Mouse (Mus musculus): ENCODE results near the gene Cfap61. TPM values are rescaled to one million over a fixed set of nuclear protein-coding genes. Genes with fewer than 3 reads are reported as not detected.

The Cfap61 gene
- polyA plus RNA-seq, 1 experiment from 2014 or later: 1.6 TPM

DNA sequence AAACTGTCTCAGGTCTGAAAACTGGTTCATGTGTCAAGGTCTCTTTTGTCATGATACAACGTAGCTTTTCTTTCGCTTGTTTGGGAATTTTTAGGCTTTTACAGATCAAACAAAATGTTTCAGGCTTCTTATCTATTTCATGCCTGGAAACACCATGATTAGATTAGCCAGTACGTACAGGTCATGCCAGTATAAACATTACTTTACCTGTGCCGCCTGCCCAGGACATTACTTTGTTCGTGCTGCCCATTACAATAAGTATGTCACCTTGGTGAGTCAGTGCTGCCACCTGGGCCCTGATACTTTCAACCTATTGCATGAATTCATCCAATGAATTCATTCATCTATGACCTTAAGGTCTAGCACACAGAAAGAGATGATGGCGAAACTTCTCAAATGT lies 88.3 kb downstream of the Cfap61 start:
- no peaks in the 10 kb centered on the region for H3K36me3 ChIP-seq
- no peak overlapping the region for H3K4me3 ChIP-seq
- peaks cover 3% of the 10 kb centered on the region; the same call in 1 of the 2 replicates for H3K27me3 ChIP-seq (replicated peaks)
- ATAC-seq (ENCODE audit: extremely low read depth, insufficient number of reproducible peaks, low FRiP score, low TSS enrichment): no peak
- no peaks in the 10 kb centered on the region for H3K4me1 ChIP-seq
- no peak overlapping the region for H3K9ac ChIP-seq
- WGBS: 61% methylated on average over 6 of the region's 6 CpGs
- no peak overlapping the region for H3K27ac ChIP-seq (replicated peaks)
- no peaks in the 10 kb centered on the region for H3K9me3 ChIP-seq
- H3K4me2 ChIP-seq: no peak overlapping the region

DNA sequence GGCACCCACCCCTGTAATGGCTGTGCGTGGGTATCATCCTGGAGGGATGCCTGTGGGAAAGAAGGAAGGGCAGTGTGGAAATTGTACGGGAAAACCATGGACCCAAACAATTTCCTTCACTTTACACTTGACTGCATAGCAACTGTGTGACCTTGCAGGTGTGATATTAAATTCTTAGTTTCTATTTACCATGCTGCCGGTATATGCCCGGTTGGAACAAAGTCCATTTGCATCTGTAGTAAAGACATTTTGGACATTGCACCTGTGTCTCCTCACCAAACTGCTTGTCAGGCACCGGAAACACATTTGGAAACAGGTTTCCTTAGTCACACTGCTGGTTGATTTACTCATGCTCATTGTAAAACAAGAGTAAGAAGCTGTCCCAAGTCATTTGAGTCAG lies 109.1 kb downstream of the Cfap61 start:
- no peak for ATAC-seq (ENCODE audit: extremely low read depth, insufficient number of reproducible peaks, low FRiP score, low TSS enrichment)
- H3K9ac ChIP-seq: no peak overlapping the region
- 86% methylated on average over 5 of the region's 5 CpGs for WGBS
- H3K27me3 ChIP-seq (replicated peaks): no peaks in the 10 kb centered on the region; the same call in 1 of the 2 replicates
- peaks cover 11% of the 10 kb centered on the region for H3K4me1 ChIP-seq
- no peaks in the 10 kb centered on the region for H3K9me3 ChIP-seq
- H3K4me3 ChIP-seq: no peak overlapping the region
- no peak overlapping the region for H3K27ac ChIP-seq (replicated peaks)
- no peak overlapping the region for H3K4me2 ChIP-seq
- no peaks in the 10 kb centered on the region for H3K36me3 ChIP-seq

DNA sequence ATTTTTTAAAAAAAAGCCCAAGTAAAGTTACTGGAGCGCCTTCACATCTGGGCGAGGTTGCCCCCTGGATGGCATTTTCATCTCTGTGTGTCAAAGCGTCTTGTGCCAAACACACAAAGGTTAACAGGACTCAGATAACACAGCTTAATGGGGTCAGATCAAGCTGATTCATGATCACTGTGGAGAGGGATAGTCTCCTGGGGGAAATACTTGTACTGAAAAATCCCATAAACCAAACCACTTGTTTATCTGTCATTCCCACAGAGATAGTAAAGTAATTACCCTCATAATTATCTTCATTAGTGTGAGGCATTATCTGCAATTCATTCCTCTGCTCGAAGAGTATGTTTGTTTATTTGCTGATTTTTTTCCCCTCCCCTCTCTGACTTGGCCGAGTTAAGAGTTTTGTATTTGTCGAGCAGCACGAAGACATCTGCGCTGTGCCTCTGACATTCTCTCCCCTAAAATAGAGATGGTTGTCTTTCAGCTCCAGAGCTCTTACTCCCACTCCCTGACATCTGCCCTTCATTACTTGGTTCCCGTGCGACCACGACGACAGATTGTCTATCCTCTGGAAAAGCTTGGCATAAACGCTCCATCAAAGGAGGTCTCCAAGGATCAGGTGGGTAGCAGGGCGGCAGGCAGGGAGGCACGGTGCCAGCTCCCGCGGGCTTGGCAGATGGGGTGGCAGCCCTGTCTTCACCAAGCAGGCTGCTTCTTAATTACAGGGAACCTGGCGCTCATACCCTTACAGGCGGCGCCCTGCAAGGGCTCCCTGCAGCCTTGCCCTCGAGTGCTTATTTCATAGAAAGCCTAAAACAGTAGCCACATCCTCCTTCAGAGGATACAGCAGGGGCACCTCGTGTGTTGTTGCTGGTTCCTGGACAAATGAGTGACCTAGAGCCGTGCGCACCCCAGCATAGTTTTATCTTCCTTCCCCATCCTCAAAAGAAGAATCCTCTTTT lies 110.6 kb downstream of the Cfap61 start:
- H3K9me3 ChIP-seq: no peaks in the 10 kb centered on the region
- 38% methylated on average over 24 of the region's 24 CpGs for WGBS
- H3K36me3 ChIP-seq: no peaks in the 10 kb centered on the region
- no peak for ATAC-seq (ENCODE audit: extremely low read depth, insufficient number of reproducible peaks, low FRiP score, low TSS enrichment)
- H3K27me3 ChIP-seq (replicated peaks): no peaks in the 10 kb centered on the region; the same call in 1 of the 2 replicates
- H3K9ac ChIP-seq: no peak overlapping the region
- H3K27ac ChIP-seq (replicated peaks): no peak overlapping the region
- peaks cover 23% of the 10 kb centered on the region for H3K4me1 ChIP-seq
- no peak overlapping the region for H3K4me3 ChIP-seq
- H3K4me2 ChIP-seq: peak overlapping the region; percentile 45

DNA sequence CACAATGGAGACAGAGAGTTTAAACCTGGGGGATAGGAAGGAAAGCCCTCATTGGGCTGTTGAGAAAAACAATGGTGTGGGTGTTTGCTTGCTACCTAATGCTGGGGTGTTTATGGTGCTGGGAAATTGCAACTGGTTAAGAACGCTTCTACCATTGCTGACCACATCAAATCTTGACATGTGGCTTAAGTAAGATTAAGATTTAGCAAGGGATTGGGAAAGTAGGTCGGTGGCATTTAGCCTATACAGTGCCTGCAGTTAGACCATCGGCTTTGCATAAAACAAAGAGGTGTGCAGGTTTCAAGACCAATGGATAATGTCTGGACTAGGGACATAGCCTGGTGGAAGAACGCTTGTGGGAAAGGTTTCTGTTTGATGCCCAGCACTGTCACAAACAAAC lies 113.1 kb downstream of the Cfap61 start:
- Histone ChIP-seq H3K27ac (replicated peaks) (no peak overlapping the region), H3K4me3 (no peak overlapping the region), H3K27me3 (replicated peaks) (no peaks in the 10 kb centered on the region; the same call in 1 of the 2 replicates), H3K4me2 (no peak overlapping the region), H3K9me3 (no peaks in the 10 kb centered on the region), H3K4me1 (peaks cover 25% of the 10 kb centered on the region), H3K36me3 (no peaks in the 10 kb centered on the region), H3K9ac (no peak overlapping the region)
- no peak for ATAC-seq (ENCODE audit: extremely low read depth, insufficient number of reproducible peaks, low FRiP score, low TSS enrichment)
- WGBS: 85% methylated on average over 4 of the region's 4 CpGs

DNA sequence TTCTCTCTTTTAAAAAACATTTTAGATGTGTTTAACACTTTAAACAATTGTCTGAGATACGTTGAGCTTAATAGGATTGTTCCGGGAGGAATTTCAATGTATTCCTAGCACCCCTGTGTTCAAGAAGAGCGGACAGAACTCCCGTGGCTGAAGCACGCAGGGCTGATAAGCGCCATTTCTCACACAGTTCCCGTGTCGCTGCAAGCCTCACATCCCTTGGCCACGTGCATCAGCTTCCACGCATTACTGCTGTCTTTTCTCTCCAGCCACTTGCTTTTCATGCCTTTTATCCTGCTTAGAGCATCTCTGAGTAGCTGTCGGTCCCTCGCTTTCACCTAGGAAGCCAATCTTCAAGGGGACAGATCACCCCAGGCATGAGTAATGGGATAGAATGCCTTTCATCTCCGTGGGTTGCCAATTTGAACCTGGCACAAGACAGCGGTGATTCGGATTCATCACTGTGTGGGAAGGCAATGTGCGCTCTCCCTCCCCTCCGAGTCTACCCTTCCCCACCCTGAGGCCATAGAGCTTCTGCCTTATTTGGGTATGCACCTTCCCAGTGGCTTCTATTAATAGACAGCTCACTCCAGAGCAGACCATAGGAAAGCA lies 113.7 kb downstream of the Cfap61 start:
- Histone ChIP-seq H3K9me3 (no peaks in the 10 kb centered on the region), H3K4me3 (no peak overlapping the region), H3K9ac (no peak overlapping the region), H3K4me2 (no peak overlapping the region), H3K4me1 (peaks cover 25% of the 10 kb centered on the region), H3K27me3 (replicated peaks) (no peaks in the 10 kb centered on the region; the same call in 1 of the 2 replicates), H3K27ac (replicated peaks) (no peak overlapping the region), H3K36me3 (no peaks in the 10 kb centered on the region)
- ATAC-seq (ENCODE audit: extremely low read depth, insufficient number of reproducible peaks, low FRiP score, low TSS enrichment): no peak
- 50% methylated on average over 17 of the region's 17 CpGs for WGBS

DNA sequence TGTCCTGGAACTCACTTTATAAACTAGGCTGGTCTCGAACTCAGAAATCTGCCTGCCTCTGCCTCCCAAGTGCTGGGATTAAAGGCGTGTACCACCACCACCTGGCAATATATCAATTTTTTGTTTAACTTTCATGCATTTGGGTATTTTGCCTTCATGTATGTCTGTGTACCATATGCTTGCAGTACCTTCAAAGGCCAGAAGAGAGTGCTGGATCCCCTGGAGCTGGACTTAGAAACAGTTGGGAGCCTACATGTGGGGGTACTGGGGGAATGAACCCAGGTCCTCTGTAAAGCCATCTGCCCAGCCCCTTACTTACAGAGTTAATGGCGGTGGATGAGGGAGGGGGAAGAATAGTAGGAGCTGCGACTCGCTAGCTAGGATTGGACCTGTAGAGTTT lies 114.8 kb downstream of the Cfap61 start:
- Histone ChIP-seq H3K4me3 (no peak overlapping the region), H3K9ac (no peak overlapping the region), H3K4me1 (peaks cover 25% of the 10 kb centered on the region), H3K9me3 (no peaks in the 10 kb centered on the region), H3K4me2 (no peak overlapping the region), H3K27me3 (replicated peaks) (no peaks in the 10 kb centered on the region; the same call in 1 of the 2 replicates), H3K27ac (replicated peaks) (no peak overlapping the region), H3K36me3 (no peaks in the 10 kb centered on the region)
- WGBS: 75% methylated on average over 5 of the region's 5 CpGs
- ATAC-seq (ENCODE audit: extremely low read depth, insufficient number of reproducible peaks, low FRiP score, low TSS enrichment): no peak

DNA sequence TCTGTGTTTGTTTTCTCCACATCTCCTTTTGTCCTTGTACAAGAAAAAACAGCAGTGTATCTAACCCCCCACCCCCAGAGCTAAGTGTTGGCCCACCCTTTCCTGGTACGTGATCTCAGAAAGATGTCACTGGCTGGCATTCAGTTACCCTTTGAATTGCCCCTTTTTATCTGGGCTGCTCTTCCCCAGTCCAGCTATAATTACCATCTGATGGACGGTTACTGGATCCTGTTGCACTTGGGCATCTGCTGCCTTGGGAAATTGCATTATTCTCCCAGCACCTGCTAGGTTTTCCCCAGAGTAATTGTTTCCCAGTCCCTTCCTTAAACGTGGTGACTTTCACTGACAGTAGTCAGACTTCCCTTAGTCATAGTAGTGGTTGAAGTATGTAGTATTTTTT lies 115.5 kb downstream of the Cfap61 start:
- WGBS: 32% methylated on average over 3 of the region's 3 CpGs
- Histone ChIP-seq H3K4me3 (no peak overlapping the region), H3K27ac (replicated peaks) (no peak overlapping the region), H3K4me1 (peaks cover 24% of the 10 kb centered on the region), H3K9ac (no peak overlapping the region), H3K27me3 (replicated peaks) (no peaks in the 10 kb centered on the region; the same call in 1 of the 2 replicates), H3K36me3 (no peaks in the 10 kb centered on the region), H3K4me2 (no peak overlapping the region), H3K9me3 (no peaks in the 10 kb centered on the region)
- no peak for ATAC-seq (ENCODE audit: extremely low read depth, insufficient number of reproducible peaks, low FRiP score, low TSS enrichment)

DNA sequence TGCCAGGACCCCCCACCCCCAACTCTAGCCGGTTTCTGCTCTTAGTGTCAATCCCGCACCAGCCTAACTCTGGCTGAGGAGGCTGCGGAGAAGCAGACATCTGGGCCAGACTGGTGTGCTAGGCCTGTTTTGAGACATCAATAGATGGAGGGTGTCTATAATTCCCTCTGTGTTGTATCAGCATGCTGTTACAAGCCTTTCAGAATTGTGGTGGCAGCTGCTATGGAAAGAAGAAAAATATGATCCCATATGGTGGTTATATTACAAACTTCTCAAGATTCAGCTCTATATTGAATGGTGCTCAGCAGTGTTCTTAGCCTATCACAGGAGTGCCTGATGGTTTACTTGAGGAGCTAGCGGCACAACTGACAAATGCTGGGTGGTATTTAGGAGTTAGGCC lies 116.8 kb downstream of the Cfap61 start:
- peaks cover 19% of the 10 kb centered on the region for H3K4me1 ChIP-seq
- H3K27me3 ChIP-seq (replicated peaks): no peaks in the 10 kb centered on the region
- ATAC-seq (ENCODE audit: extremely low read depth, insufficient number of reproducible peaks, low FRiP score, low TSS enrichment): no peak
- H3K9ac ChIP-seq: no peak overlapping the region
- 86% methylated on average over 4 of the region's 4 CpGs for WGBS
- H3K27ac ChIP-seq (replicated peaks): no peak overlapping the region
- no peak overlapping the region for H3K4me3 ChIP-seq
- H3K36me3 ChIP-seq: no peaks in the 10 kb centered on the region
- H3K4me2 ChIP-seq: no peak overlapping the region
- no peaks in the 10 kb centered on the region for H3K9me3 ChIP-seq

DNA sequence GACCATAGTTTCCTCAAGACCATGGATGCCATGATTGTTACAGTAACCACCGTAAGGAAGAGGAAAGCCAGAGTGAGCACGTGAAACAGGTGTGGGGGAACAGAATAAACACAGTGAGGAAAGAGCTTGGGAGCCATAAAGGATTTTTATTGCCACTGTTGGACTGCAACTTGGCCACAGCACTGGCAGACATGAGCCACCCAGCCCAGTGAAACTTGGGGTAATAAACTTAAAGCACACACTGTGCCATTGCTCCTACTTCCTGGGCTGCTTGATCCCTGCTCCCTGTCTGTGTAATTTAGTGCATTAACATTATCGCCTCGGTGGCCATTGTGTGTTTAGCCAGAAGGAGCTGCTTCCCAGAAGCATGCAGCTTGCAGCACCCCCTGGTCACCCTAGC lies 122.5 kb downstream of the Cfap61 start:
- H3K36me3 ChIP-seq: no peaks in the 10 kb centered on the region
- no peaks in the 10 kb centered on the region for H3K27me3 ChIP-seq (replicated peaks)
- H3K9ac ChIP-seq: no peak overlapping the region
- no peak overlapping the region for H3K27ac ChIP-seq (replicated peaks)
- H3K4me1 ChIP-seq: no peaks in the 10 kb centered on the region
- H3K4me3 ChIP-seq: no peak overlapping the region
- no peak for ATAC-seq (ENCODE audit: extremely low read depth, insufficient number of reproducible peaks, low FRiP score, low TSS enrichment)
- WGBS: 80% methylated on average over 4 of the region's 4 CpGs
- no peak overlapping the region for H3K4me2 ChIP-seq
- no peaks in the 10 kb centered on the region for H3K9me3 ChIP-seq

DNA sequence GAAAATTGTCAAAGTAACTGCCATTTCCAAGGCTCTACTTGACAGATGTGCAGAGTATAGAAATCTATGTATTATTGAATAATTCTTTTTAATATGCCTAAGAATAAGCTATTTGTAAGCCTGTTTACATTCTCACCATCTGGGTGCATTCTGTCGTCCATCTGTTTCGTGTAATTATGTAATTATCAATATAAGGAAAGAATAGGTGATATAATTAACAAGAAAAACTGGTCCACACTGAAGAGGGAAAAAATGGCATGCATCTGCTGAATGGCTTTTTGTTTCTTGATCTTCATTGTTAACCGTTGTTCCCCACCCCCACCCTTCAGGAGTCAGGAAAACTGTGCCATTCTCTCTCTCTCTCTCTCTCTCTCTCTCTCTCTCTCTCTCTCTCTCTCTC lies 124.2 kb downstream of the Cfap61 start:
- Histone ChIP-seq H3K27ac (replicated peaks) (no peak overlapping the region), H3K27me3 (replicated peaks) (no peaks in the 10 kb centered on the region), H3K4me2 (no peak overlapping the region), H3K36me3 (no peaks in the 10 kb centered on the region), H3K4me3 (no peak overlapping the region), H3K4me1 (peaks cover 8% of the 10 kb centered on the region; the same call in 1 of the 2 replicates), H3K9ac (no peak overlapping the region), H3K9me3 (no peaks in the 10 kb centered on the region)
- ATAC-seq (ENCODE audit: extremely low read depth, insufficient number of reproducible peaks, low FRiP score, low TSS enrichment): no peak
- 76% methylated on average over 3 of the region's 3 CpGs for WGBS

DNA sequence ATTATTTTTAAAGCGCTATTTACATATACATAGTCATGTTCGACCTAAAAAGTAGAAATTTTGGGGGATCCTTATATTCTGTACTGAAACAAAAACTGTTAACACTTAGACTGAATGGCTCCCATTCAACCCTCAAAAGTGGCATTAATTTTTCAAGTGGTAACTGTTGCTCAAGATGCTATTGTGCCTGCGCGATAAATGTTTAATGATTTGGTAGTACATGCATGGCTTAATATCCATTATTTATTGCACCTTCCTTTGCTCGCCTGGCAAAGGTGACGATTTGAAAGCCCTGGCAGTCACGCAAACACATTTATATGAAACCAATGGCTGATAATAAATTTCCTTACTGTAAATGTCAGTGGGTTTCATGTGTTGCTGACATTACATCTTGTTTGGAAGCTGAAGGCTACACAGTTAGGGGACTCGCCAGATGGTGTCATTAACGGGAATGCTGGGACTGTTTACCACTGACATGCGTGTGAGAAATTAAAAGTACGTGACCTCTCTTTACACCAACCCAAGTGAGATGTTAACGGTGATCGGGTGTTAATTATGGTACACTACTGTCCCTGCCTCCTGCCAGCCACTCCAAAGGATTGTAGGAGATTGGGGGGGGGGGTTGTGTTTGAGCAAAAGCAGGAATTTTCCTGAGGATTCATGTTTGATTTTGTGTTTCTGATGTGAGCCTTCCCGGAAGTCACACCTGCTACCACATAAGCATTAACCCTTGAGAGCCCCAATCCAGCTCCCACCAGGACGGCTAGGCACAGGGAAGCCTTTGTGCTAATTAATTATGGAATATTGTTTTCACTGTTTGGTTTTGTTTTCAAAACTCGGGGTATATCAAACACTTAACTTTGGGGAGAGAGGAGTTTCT lies 127.1 kb downstream of the Cfap61 start:
- Histone ChIP-seq H3K27me3 (replicated peaks) (no peaks in the 10 kb centered on the region), H3K4me2 (0 out of 2 replicates have a peak overlapping the region, but pooled peaks have one; percentile 13), H3K4me3 (no peak overlapping the region), H3K4me1 (peaks cover 9% of the 10 kb centered on the region; the same call in 1 of the 2 replicates), H3K27ac (replicated peaks) (no peak overlapping the region), H3K9me3 (no peaks in the 10 kb centered on the region), H3K9ac (no peak overlapping the region), H3K36me3 (no peaks in the 10 kb centered on the region)
- WGBS: 70% methylated on average over 16 of the region's 16 CpGs
- no peak for ATAC-seq (ENCODE audit: extremely low read depth, insufficient number of reproducible peaks, low FRiP score, low TSS enrichment)
